Mouse (Mus musculus) small intestine, adult 2 months (tissue): ENCODE data around the gene Bckdhb. TPM values are rescaled to one million over a fixed set of nuclear protein-coding genes. Genes with fewer than 3 reads are reported as not detected.

Experiments used
- H3K27ac ChIP-seq: fragments of 200-500 bp; 2 replicates; pipeline ENCODE4 v1.5.1; 2012; ENCODE audit warnings: low read depth, low read length, control low read depth, inconsistent platforms; ENCODE audit not compliant: insufficient read depth
- H3K27me3 ChIP-seq: fragments of 200-500 bp; 2 replicates; pipeline ENCODE4 v1.6.1; 2012; ENCODE audit warnings: mild to moderate bottlenecking, moderate library complexity, low read length, inconsistent platforms; ENCODE audit not compliant: control insufficient read depth, insufficient read depth
- H3K36me3 ChIP-seq: fragments of 200-500 bp; 2 replicates; pipeline ENCODE4 v1.6.1; 2012; ENCODE audit warnings: mild to moderate bottlenecking, low read length, control low read depth, inconsistent platforms; ENCODE audit not compliant: control insufficient read depth, insufficient read depth
- H3K4me1 ChIP-seq: fragments of 200-500 bp; 2 replicates; pipeline ENCODE4 v1.6.1; 2012; ENCODE audit warnings: low read length, inconsistent platforms, mixed read lengths; ENCODE audit not compliant: control insufficient read depth, insufficient read depth, insufficient read length
- H3K4me3 ChIP-seq: fragments of 200-500 bp; 2 replicates; pipeline ENCODE4 v1.5.1; 2012; ENCODE audit warnings: low read depth, mild to moderate bottlenecking, control low read depth, inconsistent platforms, low read length, moderate library complexity
- CTCF ChIP-seq: fragments of 200-500 bp; IDR thresholded peaks from 2 replicates; pipeline ENCODE4 v1.5.1; 2012; ENCODE audit warnings: low read depth, mild to moderate bottlenecking, control low read depth, inconsistent platforms, low read length, moderate library complexity, mixed read lengths; ENCODE audit not compliant: insufficient replicate concordance, insufficient read length; ENCODE audit errors: extremely low read depth
- POLR2A ChIP-seq: fragments of 200-500 bp; IDR thresholded peaks from 2 replicates; pipeline ENCODE4 v1.6.1; 2012; ENCODE audit warnings: low read depth, mild to moderate bottlenecking, control low read depth, inconsistent platforms, low read length, moderate library complexity
- WGBS: fragments of 180-500 bp; shearing (Covaris S2); methylation state at CpG from one replicate; pipeline ENCODE4 v1.1.7; 2018; 5-methylcytosine and 5-hydroxymethylcytosine counted together
- polyA plus RNA-seq: library from polyadenylated mRNA; depleted of rRNA; stranded (reverse); fragments of >200 nt; gene quantifications from 2 replicates; pipeline ENCODE4 v1.2.3, GENCODE M21; 2012

Gene Bckdhb
- polyA plus RNA-seq, 1 experiment, result 2.3 TPM

DNA sequence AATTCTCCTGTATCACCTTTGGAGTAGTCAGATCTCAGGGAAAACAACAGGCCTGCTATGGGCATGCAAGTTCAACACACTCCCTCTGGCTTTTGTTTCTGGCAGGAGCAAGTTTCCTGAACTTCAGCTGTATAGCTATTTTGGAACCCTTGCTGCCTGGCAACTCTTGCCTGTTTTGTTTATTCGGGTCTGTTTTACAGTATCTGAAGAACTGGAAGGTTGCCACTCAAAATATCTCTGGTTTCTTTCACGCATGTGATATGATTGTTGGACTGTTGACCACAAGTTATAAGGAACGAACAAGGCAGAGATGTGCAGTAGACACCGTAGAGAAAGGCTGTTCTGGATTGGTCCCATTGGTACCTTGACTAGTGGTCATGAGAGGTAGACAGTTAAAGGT lies 39.4 kb downstream of the Bckdhb start:
- no peak overlapping the region for H3K4me3 ChIP-seq
- no peaks in the 10 kb centered on the region for H3K4me1 ChIP-seq
- WGBS, result 76% methylated on average over 4 of the region's 4 CpGs
- no peak for TF ChIP-seq POLR2A
- TF ChIP-seq CTCF, result no peak
- no peaks in the 10 kb centered on the region for H3K27me3 ChIP-seq
- no peaks in the 10 kb centered on the region for H3K36me3 ChIP-seq
- H3K27ac ChIP-seq, result no peak overlapping the region

DNA sequence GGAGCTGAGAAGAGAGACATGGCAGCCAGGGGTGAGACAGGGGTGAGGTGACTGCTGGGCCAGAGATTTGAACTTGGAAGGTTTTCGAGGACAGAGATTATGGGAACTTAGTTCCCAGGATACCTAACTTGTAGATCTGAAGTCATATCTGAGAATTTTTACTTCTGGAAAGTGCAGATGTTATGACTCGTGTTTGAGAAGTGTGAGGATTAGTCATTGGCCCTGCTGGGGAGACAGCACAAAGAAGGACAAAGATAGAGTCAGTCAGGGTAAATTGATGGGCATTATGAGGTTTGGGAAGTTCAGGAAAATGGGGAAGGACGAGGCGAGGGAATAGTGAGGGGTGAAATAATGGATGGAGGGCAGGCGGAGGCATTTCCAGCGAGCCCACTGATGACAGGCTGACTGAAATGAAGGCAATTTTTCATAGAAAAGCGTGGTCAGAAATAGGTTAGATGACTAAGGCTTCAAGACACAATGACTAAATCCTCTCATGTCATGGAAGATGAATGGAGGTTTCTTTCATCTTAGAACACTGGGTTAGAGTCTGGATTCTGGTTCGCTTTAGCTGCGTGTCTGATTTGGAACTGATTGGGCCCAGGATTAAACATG lies 42.6 kb downstream of the Bckdhb start:
- no peaks in the 10 kb centered on the region for H3K4me1 ChIP-seq
- no peaks in the 10 kb centered on the region for H3K27me3 ChIP-seq
- no peak overlapping the region for H3K4me3 ChIP-seq
- H3K27ac ChIP-seq, result no peak overlapping the region
- WGBS, result 93% methylated on average over 9 of the region's 9 CpGs
- no peaks in the 10 kb centered on the region for H3K36me3 ChIP-seq
- no peak for TF ChIP-seq POLR2A
- TF ChIP-seq CTCF, result no peak

- Histone ChIP-seq H3K27me3 (no peaks in the 10 kb centered on the region), H3K36me3 (no peaks in the 10 kb centered on the region), H3K27ac (no peak overlapping the region), H3K4me3 (no peak overlapping the region), H3K4me1 (no peaks in the 10 kb centered on the region)
- WGBS, result 80% methylated on average over 7 of the region's 7 CpGs
- TF ChIP-seq POLR2A, result no peak
- no peak for TF ChIP-seq CTCF
Measured at GRCm38 (mm10) chr9:83969326-83969725, 44.4 kb downstream of the Bckdhb start.

- H3K27me3 ChIP-seq, result no peaks in the 10 kb centered on the region
- no peaks in the 10 kb centered on the region for H3K4me1 ChIP-seq
- no peak overlapping the region for H3K4me3 ChIP-seq
- no peak overlapping the region for H3K27ac ChIP-seq
- H3K36me3 ChIP-seq, result no peaks in the 10 kb centered on the region
- WGBS, result 65% methylated on average over 2 of the region's 2 CpGs
- no peak for TF ChIP-seq CTCF
- TF ChIP-seq POLR2A, result no peak
Measured at GRCm38 (mm10) chr9:83973467-83973866, 48.5 kb downstream of the Bckdhb start.

- 37% methylated on average over 2 of the region's 2 CpGs for WGBS
- Histone ChIP-seq H3K4me1 (no peaks in the 10 kb centered on the region), H3K36me3 (no peaks in the 10 kb centered on the region), H3K27me3 (no peaks in the 10 kb centered on the region), H3K4me3 (no peak overlapping the region), H3K27ac (no peak overlapping the region)
- no peak for TF ChIP-seq CTCF
- no peak for TF ChIP-seq POLR2A
Measured at GRCm38 (mm10) chr9:83975811-83976210, 50.9 kb downstream of the Bckdhb start.

- Histone ChIP-seq H3K4me3 (no peak overlapping the region), H3K27me3 (no peaks in the 10 kb centered on the region), H3K27ac (no peak overlapping the region), H3K36me3 (no peaks in the 10 kb centered on the region), H3K4me1 (no peaks in the 10 kb centered on the region)
- 66% methylated on average over 7 of the region's 7 CpGs for WGBS
- TF ChIP-seq POLR2A (no peak), CTCF (no peak)
Measured at GRCm38 (mm10) chr9:83981234-83981633, 56.3 kb downstream of the Bckdhb start.

DNA sequence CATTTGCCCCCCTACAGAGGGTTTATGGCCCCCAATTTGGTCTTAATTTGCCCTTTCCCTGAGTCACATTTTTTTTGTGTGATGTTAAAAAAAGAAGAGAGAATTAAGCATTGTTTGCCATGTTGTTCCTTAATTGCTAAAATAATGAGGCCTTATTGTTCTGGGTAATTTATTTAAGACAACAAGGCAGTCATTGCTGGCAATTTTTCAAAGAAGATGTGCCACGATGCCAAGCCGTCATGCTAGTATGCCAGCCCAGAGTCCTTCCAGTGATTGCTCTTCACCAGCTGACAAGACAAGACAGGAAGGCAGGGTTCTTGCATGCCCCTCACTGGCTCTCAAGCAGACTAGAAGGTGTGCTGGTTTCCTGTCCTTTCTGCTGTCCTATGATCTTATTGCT lies 84.0 kb downstream of the Bckdhb start:
- 91% methylated on average over 2 of the region's 2 CpGs for WGBS
- Histone ChIP-seq H3K27me3 (no peaks in the 10 kb centered on the region), H3K36me3 (no peaks in the 10 kb centered on the region; the same call in 1 of the 2 replicates), H3K4me1 (no peaks in the 10 kb centered on the region), H3K4me3 (no peak overlapping the region), H3K27ac (no peak overlapping the region)
- no peak for TF ChIP-seq CTCF
- no peak for TF ChIP-seq POLR2A
